In the genomic region with DNA sequence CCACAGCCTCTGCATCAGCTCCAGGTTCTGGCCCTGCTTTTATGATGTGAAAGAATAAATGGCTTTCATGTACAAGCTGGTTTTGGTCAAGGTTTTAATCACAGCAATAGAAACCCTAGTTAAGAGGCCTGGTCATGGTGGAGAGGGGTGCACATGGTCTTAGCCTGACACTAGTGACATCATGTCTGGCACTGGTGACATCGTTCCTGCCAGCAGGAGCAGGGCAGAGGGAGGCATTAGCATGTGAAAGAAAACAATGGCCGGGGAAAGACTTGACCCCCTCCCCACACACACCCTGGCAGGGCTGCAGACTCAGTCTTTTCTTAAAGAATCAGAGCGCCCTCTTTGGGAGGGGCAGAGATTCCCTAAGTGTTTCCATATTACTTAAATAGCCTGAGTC, we compare ENCODE assay signal across 14 mouse cellular contexts.
"Had no signal": no experiment of that assay in that cellular context is flagged by ENCODE, and none has a peak within 500 bp of the region (broad histone marks: within the 10 kb centered on the region; RNA-seq: fewer than 3 reads in every experiment).

No protein-coding gene starts in this region.

- H3K27ac ChIP-seq: limb, embryonic 15.5 days; liver, embryonic 12.5 days; midbrain, embryonic 10.5 days; midbrain, embryonic 15.5 days; neural tube, embryonic 12.5 days; stomach, embryonic 15.5 days had no signal

- H3K36me3 ChIP-seq: limb, embryonic 15.5 days; liver, embryonic 12.5 days; midbrain, embryonic 10.5 days; midbrain, embryonic 15.5 days; neural tube, embryonic 12.5 days; stomach, embryonic 15.5 days had no signal

- DNase-seq: kidney, postnatal 14 days; layer of hippocampus, adult 9-11 months; layer of hippocampus, postnatal 36 days; lung, embryonic 14.5 days; lung, postnatal 10 days; lung, postnatal 4 days; thymus, adult 2 months; thymus, postnatal 25 days had no signal

- H3K9me3 ChIP-seq: limb, embryonic 15.5 days; liver, embryonic 12.5 days; midbrain, embryonic 10.5 days; midbrain, embryonic 15.5 days; neural tube, embryonic 12.5 days; stomach, embryonic 15.5 days had no signal

- H3K4me3 ChIP-seq: limb, embryonic 15.5 days; liver, embryonic 12.5 days; midbrain, embryonic 10.5 days; midbrain, embryonic 15.5 days; neural tube, embryonic 12.5 days; stomach, embryonic 15.5 days had no signal

- H3K4me2 ChIP-seq: limb, embryonic 15.5 days; liver, embryonic 12.5 days; lung, embryonic 14.5 days; midbrain, embryonic 15.5 days; neural tube, embryonic 12.5 days; stomach, embryonic 15.5 days had no signal

- H3K9ac ChIP-seq: limb, embryonic 15.5 days; liver, embryonic 12.5 days; lung, embryonic 14.5 days; midbrain, embryonic 15.5 days; neural tube, embryonic 12.5 days; stomach, embryonic 15.5 days had no signal

- H3K4me1 ChIP-seq: limb, embryonic 15.5 days; liver, embryonic 12.5 days; stomach, embryonic 15.5 days had no signal

- ATAC-seq: liver, embryonic 12.5 days; midbrain, embryonic 15.5 days had no signal

- H3K27me3 ChIP-seq: limb, embryonic 15.5 days; liver, embryonic 12.5 days; midbrain, embryonic 15.5 days; neural tube, embryonic 12.5 days; stomach, embryonic 15.5 days had no signal
